Comparison of ENCODE assay signal across 21 mouse cellular contexts in genomic region chr6:65600887-65601286, GRCm38 (mm10).
A peak's percentile ranks its signal among the peaks of the same experiment; 100 is the strongest.
DNase-seq lines count a peak whose midpoint lies in the region; ATAC-seq and TF ChIP-seq lines count a peak whose summit lies in the region.
"Had no signal": no experiment of that assay in that cellular context is flagged by ENCODE, and none has a peak within 500 bp of the region (broad histone marks: within the 10 kb centered on the region; RNA-seq: fewer than 3 reads in every experiment).

No protein-coding gene starts in this region.

- H3K4me3 ChIP-seq in kidney, postnatal 0 days (replicated peaks; ENCODE audit: low read depth, low read length) = no peak overlapping the region
- H3K4me3 ChIP-seq in lung, embryonic 15.5 days = no peak overlapping the region
- H3K4me3 ChIP-seq in lung, postnatal 0 days (ENCODE audit: low read depth, low read length) = no peak overlapping the region
- no peak overlapping the region for H3K4me3 ChIP-seq in lung, adult 2 months (replicated peaks; ENCODE audit: extremely low read depth, low read depth, low read length)
- H3K4me3 ChIP-seq: embryonic facial prominence, embryonic 10.5 days; embryonic facial prominence, embryonic 12.5 days; forebrain, embryonic 13.5 days; forebrain, embryonic 15.5 days had no signal

- ATAC-seq in kidney, postnatal 0 days (replicated peaks; ENCODE audit: low FRiP score, low read depth) = no peak
- peak; percentile 81; the same call in 1 of the 2 replicates for ATAC-seq in lung, embryonic 15.5 days (ENCODE audit: borderline replicate concordance, extremely low read depth, low FRiP score, low TSS enrichment)
- ATAC-seq in lung, postnatal 0 days = no peak
- ATAC-seq: forebrain, embryonic 15.5 days; Patski had no signal

- no peak for TF ChIP-seq EP300 in lung, postnatal 0 days (IDR thresholded peaks at IDR 0.05)

- H3K36me3 ChIP-seq in kidney, postnatal 0 days (ENCODE audit: insufficient read depth, low read length) = no peaks in the 10 kb centered on the region
- H3K36me3 ChIP-seq in lung, embryonic 15.5 days = no peaks in the 10 kb centered on the region
- no peaks in the 10 kb centered on the region for H3K36me3 ChIP-seq in lung, postnatal 0 days (ENCODE audit: insufficient read depth, low read length)
- H3K36me3 ChIP-seq: embryonic facial prominence, embryonic 10.5 days; embryonic facial prominence, embryonic 12.5 days; forebrain, embryonic 15.5 days; G1E had no signal

- no peak overlapping the region for H3K4me2 ChIP-seq in kidney, postnatal 0 days (ENCODE audit: low read length)
- no peak overlapping the region for H3K4me2 ChIP-seq in lung, embryonic 15.5 days
- H3K4me2 ChIP-seq in lung, postnatal 0 days (replicated peaks; ENCODE audit: low read depth, low read length) = no peak overlapping the region
- H3K4me2 ChIP-seq: embryonic facial prominence, embryonic 12.5 days; forebrain, embryonic 13.5 days; forebrain, embryonic 15.5 days had no signal

- H3K4me1 ChIP-seq in kidney, postnatal 0 days (replicated peaks; ENCODE audit: insufficient read depth, low read length) = no peaks in the 10 kb centered on the region
- peaks cover 10% of the 10 kb centered on the region; the same call in 1 of the 2 replicates for H3K4me1 ChIP-seq in lung, embryonic 15.5 days
- H3K4me1 ChIP-seq in lung, postnatal 0 days (ENCODE audit: insufficient read depth, low read depth, low read length) = no peaks in the 10 kb centered on the region; the same call in 1 of the 2 replicates
- peaks cover 2% of the 10 kb centered on the region for H3K4me1 ChIP-seq in lung, adult 2 months (ENCODE audit: control insufficient read depth, insufficient read depth, low read length)
- H3K4me1 ChIP-seq: embryonic facial prominence, embryonic 12.5 days; forebrain, embryonic 13.5 days; forebrain, embryonic 15.5 days had no signal

- H3K27ac ChIP-seq in kidney, postnatal 0 days = no peak overlapping the region
- H3K27ac ChIP-seq in lung, embryonic 15.5 days = 0 out of 2 replicates have a peak overlapping the region, but pooled peaks have one; percentile 50
- H3K27ac ChIP-seq in lung, postnatal 0 days (ENCODE audit: low read length) = no peak overlapping the region
- H3K27ac ChIP-seq: embryonic facial prominence, embryonic 10.5 days; embryonic facial prominence, embryonic 12.5 days; forebrain, embryonic 13.5 days; forebrain, embryonic 15.5 days had no signal

- TF ChIP-seq CTCF in kidney, postnatal 0 days (IDR thresholded peaks at IDR 0.05; ENCODE audit: low read depth) = no peak
- TF ChIP-seq CTCF in lung, postnatal 0 days (IDR thresholded peaks at IDR 0.05) = no peak
- TF ChIP-seq CTCF in lung, adult 2 months (IDR thresholded peaks at IDR 0.05; ENCODE audit: insufficient read depth, low read length) = no peak

- DNase-seq in kidney, postnatal 0 days (ENCODE audit: low spot score) = peak; percentile 19
- no peak for DNase-seq in kidney, adult 11 months
- DNase-seq in lung, postnatal 36 days = no peak
- peak; percentile 29 for DNase-seq in lung, postnatal 0 days (ENCODE audit: low spot score)
- DNase-seq in lung, adult 2 months = no peak
- DNase-seq: adrenal gland, adult 8-10 months; adrenal gland, postnatal 14 days; adrenal gland, postnatal 36 days; B cell, adult 2 months; cerebellum, adult 11-12 months; cerebellum, adult 2 months; cerebellum, adult 9-10 months; cerebellum, postnatal 25 days had no signal

- TF ChIP-seq POLR2A in lung, adult 2 months (IDR thresholded peaks at IDR 0.05; ENCODE audit: borderline replicate concordance, extremely low read depth, low read depth, low read length) = no peak

- H3K9ac ChIP-seq in kidney, postnatal 0 days (ENCODE audit: low read depth, low read length) = no peak overlapping the region
- H3K9ac ChIP-seq in lung, embryonic 15.5 days = no peak overlapping the region
- H3K9ac ChIP-seq in lung, postnatal 0 days (replicated peaks; ENCODE audit: low read depth) = no peak overlapping the region
- H3K9ac ChIP-seq: embryonic facial prominence, embryonic 12.5 days; forebrain, embryonic 13.5 days; forebrain, embryonic 15.5 days had no signal

- no peaks in the 10 kb centered on the region for H3K27me3 ChIP-seq in kidney, postnatal 0 days (ENCODE audit: insufficient read depth, low read length)
- no peaks in the 10 kb centered on the region for H3K27me3 ChIP-seq in lung, embryonic 15.5 days
- H3K27me3 ChIP-seq in lung, postnatal 0 days (replicated peaks; ENCODE audit: insufficient read depth, low read length) = no peaks in the 10 kb centered on the region
- H3K27me3 ChIP-seq: CH12.LX; embryonic facial prominence, embryonic 12.5 days; forebrain, embryonic 13.5 days; forebrain, embryonic 15.5 days; Patski had no signal

- no peaks in the 10 kb centered on the region for H3K9me3 ChIP-seq in kidney, postnatal 0 days (replicated peaks; ENCODE audit: low read length)
- H3K9me3 ChIP-seq in lung, embryonic 15.5 days = no peaks in the 10 kb centered on the region
- no peaks in the 10 kb centered on the region for H3K9me3 ChIP-seq in lung, postnatal 0 days (ENCODE audit: low read length)
- H3K9me3 ChIP-seq: embryonic facial prominence, embryonic 10.5 days; embryonic facial prominence, embryonic 12.5 days; forebrain, embryonic 13.5 days; forebrain, embryonic 15.5 days; G1E had no signal

- WGBS in kidney, postnatal 0 days = 52% methylated on average over 1 of the region's 1 CpGs
- 27% methylated on average over 1 of the region's 1 CpGs for WGBS in lung, embryonic 15.5 days
- WGBS in lung, postnatal 0 days = 22% methylated on average over 1 of the region's 1 CpGs
- 20% methylated on average over 1 of the region's 1 CpGs for WGBS in lung, adult 2 months

Comparison
In these comparisons a context has a peak if more than half of its experiments do, and no peak if none do; other contexts are left out.
1. DNase-seq: peak in kidney, postnatal 0 days (single experiment) and lung, postnatal 0 days (single experiment); none in kidney, adult 11 months (single experiment), lung, postnatal 36 days (single experiment) and lung, adult 2 months (single experiment).